Comparison of ENCODE assay signal across 8 mouse cellular contexts in genomic region chr9:51075780-51076179, GRCm38 (mm10). TPM values are rescaled to one million over a fixed set of nuclear protein-coding genes. Genes with fewer than 3 reads are reported as not detected.
DNase-seq lines count a peak whose midpoint lies in the region; ATAC-seq and TF ChIP-seq lines count a peak whose summit lies in the region.

No protein-coding gene starts in this region.

- H3K27me3 ChIP-seq in lung, embryonic 14.5 days (ENCODE audit: insufficient read depth, low read length), result no peaks in the 10 kb centered on the region

- H3K4me2 ChIP-seq in lung, embryonic 14.5 days, result peak overlapping the region; percentile 93

- H3K36me3 ChIP-seq in lung, embryonic 14.5 days (ENCODE audit: insufficient read depth), result no peaks in the 10 kb centered on the region

- TF ChIP-seq CTCF in lung, embryonic 14.5 days (IDR thresholded peaks at IDR 0.05; ENCODE audit: low read depth), result no peak

- 9% methylated on average over 3 of the region's 3 CpGs for WGBS in lung, embryonic 14.5 days

- no peak overlapping the region for H3K9ac ChIP-seq in lung, embryonic 14.5 days

- H3K27ac ChIP-seq in lung, embryonic 14.5 days (ENCODE audit: low read depth), result no peak overlapping the region

- peak overlapping the region; percentile 51 for H3K4me3 ChIP-seq in lung, embryonic 14.5 days (ENCODE audit: low read depth, low read length)

- peaks cover 8% of the 10 kb centered on the region; the same call in 1 of the 2 replicates for H3K4me1 ChIP-seq in lung, embryonic 14.5 days (ENCODE audit: insufficient read depth)

- peak; percentile 49 for DNase-seq in left cerebral cortex, postnatal 4 days
- no peak for DNase-seq in left cerebral cortex, adult 11 months (ENCODE audit: low spot score)
- DNase-seq in cerebellum, adult 9-11 months, result peak; percentile 74
- peak; percentile 46 to 49 for DNase-seq in heart, adult 9 months (ENCODE audit: low spot score in 2 of 2)
- peak; percentile 15 for DNase-seq in kidney, adult 8-10 months
- peak; percentile 58 for DNase-seq in lung, embryonic 14.5 days
- peak; percentile 2 to 7 for DNase-seq in right cerebral cortex, postnatal 36 days (ENCODE audit: low spot score in 2 of 2)
- DNase-seq in urinary bladder, adult 2 months (ENCODE audit: low spot score), result no peak

- peak; percentile 19; the same call in 1 of the 2 replicates for ATAC-seq in lung, embryonic 14.5 days (ENCODE audit: insufficient read depth)

- H3K9me3 ChIP-seq in lung, embryonic 14.5 days (ENCODE audit: low read depth, low read length), result no peaks in the 10 kb centered on the region

- intact Hi-C loops in left cerebral cortex, postnatal 4 days (cut with DNase I), result no loop called here

RNA-seq across cellular contexts. Expression of gene Layn, which starts 1.1 kb away (rescaled TPM):
- 1 to 10 TPM; 7.8 to 9.5 TPM for total RNA-seq in left cerebral cortex, postnatal 4 days (2021)
- 5.4 and 7.3 TPM in 2 replicates for polyA plus RNA-seq in lung, embryonic 14.5 days (2014; fragmentation: Nextera tagmentation; extraction: Ambion mirVana)
- 7.0 and 10.2 TPM in 2 replicates for polyA plus RNA-seq in urinary bladder, adult 2 months (2012; rRNA removed)

RNA-seq across cellular contexts. Expression of gene Btg4, which starts 15.1 kb away (rescaled TPM):
- total RNA-seq in left cerebral cortex, postnatal 4 days (2021), result not detected
- polyA plus RNA-seq in lung, embryonic 14.5 days (2014; fragmentation: Nextera tagmentation; extraction: Ambion mirVana), result not detected in 2 replicates
- polyA plus RNA-seq in urinary bladder, adult 2 months (2012; rRNA removed), result 0.10 TPM in 1 of 2 replicates, not detected in the other

RNA-seq across cellular contexts. Expression of gene 4833427G06Rik, which starts 26.1 kb away (rescaled TPM):
- total RNA-seq in left cerebral cortex, postnatal 4 days (2021), result under 1 TPM in 1 of 2 experiments, not detected in 1; 0.50 TPM
- polyA plus RNA-seq in lung, embryonic 14.5 days (2014; fragmentation: Nextera tagmentation; extraction: Ambion mirVana), result 0.58 TPM in 1 of 2 replicates, not detected in the other
- polyA plus RNA-seq in urinary bladder, adult 2 months (2012; rRNA removed), result not detected in 2 replicates

Comparison
In these comparisons a context has a peak if more than half of its experiments do, and no peak if none do; other contexts are left out.
1. DNase-seq: peak in left cerebral cortex, postnatal 4 days (single experiment), cerebellum, adult 9-11 months (single experiment), heart, adult 9 months (2 of 2), kidney, adult 8-10 months (2 of 2), lung, embryonic 14.5 days (single experiment) and right cerebral cortex, postnatal 36 days (2 of 2); none in left cerebral cortex, adult 11 months (single experiment) and urinary bladder, adult 2 months (single experiment).